ENCODE assay signal across 8 mouse cellular contexts in the genomic region with DNA sequence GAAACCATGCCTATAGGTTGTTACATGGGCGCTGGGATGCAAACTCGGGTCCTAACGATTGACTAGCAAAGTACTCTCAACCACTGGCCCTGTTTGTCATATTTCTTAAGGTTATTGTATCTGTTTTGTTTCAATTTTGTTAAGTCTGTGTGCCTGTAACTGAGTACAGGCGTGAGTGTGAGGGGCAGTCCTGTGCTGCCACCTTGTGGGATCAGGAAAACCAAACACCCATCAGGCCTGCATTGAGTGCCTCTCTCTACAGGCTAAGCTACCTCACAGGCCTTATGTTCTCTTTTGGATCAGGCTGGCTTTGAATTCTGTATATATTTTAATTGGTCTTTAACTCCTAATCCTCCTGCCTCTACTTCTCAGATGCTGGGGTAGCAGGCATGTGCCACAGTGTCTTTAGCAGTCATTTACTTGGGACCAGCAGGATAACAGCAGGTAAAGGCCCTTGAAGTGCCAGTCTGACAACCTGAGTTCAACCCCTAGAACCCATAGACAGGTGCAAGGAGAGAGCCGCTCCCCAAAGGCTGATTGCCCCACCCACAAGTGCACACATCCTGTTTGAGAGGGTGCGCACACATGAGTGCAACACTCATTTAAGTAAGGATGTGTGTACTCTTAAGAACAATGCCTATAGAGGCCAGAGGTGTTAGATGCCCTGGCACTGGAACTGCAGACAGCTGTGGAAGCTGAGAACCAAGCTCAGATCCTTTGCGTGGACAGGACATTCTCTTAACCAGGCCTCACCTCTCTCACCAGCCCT. TPM values are rescaled to one million over a fixed set of nuclear protein-coding genes. Genes with fewer than 3 reads are reported as not detected.
DNase-seq lines count a peak whose midpoint lies in the region; ATAC-seq and TF ChIP-seq lines count a peak whose summit lies in the region.

No protein-coding gene starts in this region.

- peaks cover 35% of the 10 kb centered on the region for H3K36me3 ChIP-seq in forebrain, postnatal 0 days (ENCODE audit: insufficient read depth)
- peaks cover 47% of the 10 kb centered on the region for H3K36me3 ChIP-seq in forebrain, embryonic 15.5 days
- H3K36me3 ChIP-seq in midbrain, embryonic 10.5 days: peaks cover 91% of the 10 kb centered on the region

- no peak overlapping the region for H3K4me2 ChIP-seq in forebrain, postnatal 0 days (ENCODE audit: low read depth)
- H3K4me2 ChIP-seq in forebrain, embryonic 15.5 days (replicated peaks): no peak overlapping the region

- DNase-seq in forebrain, postnatal 0 days: peak; percentile 2
- DNase-seq in right cerebral cortex, adult 2 months (ENCODE audit: low spot score in 2 of 2): peak; percentile 34 to 36
- no peak for DNase-seq in right cerebral cortex, postnatal 14 days
- peak; percentile 14 to 31 for DNase-seq in layer of hippocampus, adult 8-10 months (ENCODE audit: low spot score in 2 of 2)
- DNase-seq in skeletal muscle tissue, adult 2 months (ENCODE audit: low read depth, low spot score): peak; percentile 3
- no peak for DNase-seq in midbrain, embryonic 10.5 days (ENCODE audit: low spot score)

- H3K9ac ChIP-seq in forebrain, postnatal 0 days: no peak overlapping the region
- no peak overlapping the region for H3K9ac ChIP-seq in forebrain, embryonic 15.5 days (replicated peaks)

- 86% methylated on average over 7 of the region's 7 CpGs for WGBS in forebrain, postnatal 0 days
- 83% methylated on average over 7 of the region's 7 CpGs for WGBS in forebrain, embryonic 15.5 days
- 87% methylated on average over 7 of the region's 7 CpGs for WGBS in midbrain, embryonic 10.5 days

- no peak overlapping the region for H3K4me3 ChIP-seq in forebrain, postnatal 0 days (ENCODE audit: low read depth, low read length)
- no peak overlapping the region for H3K4me3 ChIP-seq in forebrain, embryonic 15.5 days
- H3K4me3 ChIP-seq in midbrain, embryonic 10.5 days: no peak overlapping the region

- peak; percentile 58 for TF ChIP-seq CTCF in forebrain, postnatal 0 days (IDR thresholded peaks at IDR 0.05; ENCODE audit: low read depth)

- H3K4me1 ChIP-seq in forebrain, postnatal 0 days (ENCODE audit: insufficient read depth): no peaks in the 10 kb centered on the region
- H3K4me1 ChIP-seq in forebrain, embryonic 15.5 days: no peaks in the 10 kb centered on the region
- no peaks in the 10 kb centered on the region for H3K4me1 ChIP-seq in midbrain, embryonic 10.5 days

- H3K27ac ChIP-seq in forebrain, postnatal 0 days (ENCODE audit: low read depth, low read length): no peak overlapping the region
- H3K27ac ChIP-seq in forebrain, embryonic 15.5 days (replicated peaks): no peak overlapping the region
- no peak overlapping the region for H3K27ac ChIP-seq in midbrain, embryonic 10.5 days (replicated peaks)

- H3K27me3 ChIP-seq in forebrain, postnatal 0 days (ENCODE audit: insufficient read depth, low read length): no peaks in the 10 kb centered on the region
- H3K27me3 ChIP-seq in forebrain, embryonic 15.5 days: no peaks in the 10 kb centered on the region
- H3K27me3 ChIP-seq in midbrain, embryonic 10.5 days (ENCODE audit: low read depth, poor library complexity, severe bottlenecking): no peaks in the 10 kb centered on the region

- no peaks in the 10 kb centered on the region for H3K9me3 ChIP-seq in forebrain, postnatal 0 days (ENCODE audit: low read length)
- H3K9me3 ChIP-seq in forebrain, embryonic 15.5 days: no peaks in the 10 kb centered on the region
- no peaks in the 10 kb centered on the region for H3K9me3 ChIP-seq in midbrain, embryonic 10.5 days (replicated peaks)

- no peak for ATAC-seq in forebrain, postnatal 0 days
- ATAC-seq in forebrain, embryonic 15.5 days (replicated peaks): no peak
- peak; percentile 89 for ATAC-seq in common myeloid progenitor, adult 5-6 weeks (replicated peaks; ENCODE audit: low read depth, poor library complexity, severe bottlenecking)

RNA-seq across cellular contexts. Expression of gene Eya3, which starts 38.2 kb away (rescaled TPM):
- total RNA-seq in forebrain, postnatal 0 days (2014; rRNA removed): 18.6 and 21.8 TPM in 2 replicates
- 6.0 and 7.2 TPM in 2 replicates for polyA plus RNA-seq in forebrain, postnatal 0 days (2015; fragmentation: Nextera tagmentation; extraction: Ambion mirVana)
- 17.8 and 19.7 TPM in 2 replicates for polyA plus RNA-seq in forebrain, embryonic 15.5 days (2015; fragmentation: Nextera tagmentation; extraction: Ambion mirVana)
- total RNA-seq in common myeloid progenitor, adult 5-6 weeks (2017): 18.3 and 35.8 TPM in 2 replicates
- 10 to 100 TPM; 28.7 to 31.1 (median 29.0) TPM for total RNA-seq in layer of hippocampus, adult 8-10 months (2022)
- polyA plus RNA-seq in midbrain, embryonic 10.5 days (2016; fragmentation: Nextera tagmentation; extraction: Ambion mirVana): 30.0 and 30.1 TPM in 2 replicates

RNA-seq across cellular contexts. Expression of gene Xkr8, which starts 55.4 kb away (rescaled TPM):
- 3.4 and 5.2 TPM in 2 replicates for total RNA-seq in forebrain, postnatal 0 days (2014; rRNA removed)
- 2.2 and 3.8 TPM in 2 replicates for polyA plus RNA-seq in forebrain, postnatal 0 days (2015; fragmentation: Nextera tagmentation; extraction: Ambion mirVana)
- 3.4 and 3.6 TPM in 2 replicates for polyA plus RNA-seq in forebrain, embryonic 15.5 days (2015; fragmentation: Nextera tagmentation; extraction: Ambion mirVana)
- total RNA-seq in common myeloid progenitor, adult 5-6 weeks (2017): 2.6 and 4.1 TPM in 2 replicates
- total RNA-seq in layer of hippocampus, adult 8-10 months (2022): 1 to 10 TPM; 2.9 to 4.5 (median 3.6) TPM
- 4.3 and 4.8 TPM in 2 replicates for polyA plus RNA-seq in midbrain, embryonic 10.5 days (2016; fragmentation: Nextera tagmentation; extraction: Ambion mirVana)

Comparison
In these comparisons a context has a peak if more than half of its experiments do, and no peak if none do; other contexts are left out.
1. DNase-seq: peak in forebrain, postnatal 0 days (single experiment), right cerebral cortex, adult 2 months (2 of 2), layer of hippocampus, adult 8-10 months (2 of 2) and skeletal muscle tissue, adult 2 months (single experiment); none in right cerebral cortex, postnatal 14 days (single experiment) and midbrain, embryonic 10.5 days (single experiment).